Mouse (Mus musculus) left cerebral cortex, adult 8-10 months (tissue): ENCODE results near the gene St3gal6. TPM values are rescaled to one million over a fixed set of nuclear protein-coding genes. Genes with fewer than 3 reads are reported as not detected.

Experiments
- DNase-seq, 2 experiments: peaks; one replicate each; pipeline ENCODE4 v3.0.0; 2022; ENCODE audit warnings: low spot score in 2 of 2
- total RNA-seq, 4 experiments: library from RNA; stranded (reverse); gene quantifications; 2 replicates each; pipeline ENCODE4 v1.2.4; 2022

Gene St3gal6
- total RNA-seq, result 10 to 100 TPM; 20.8 to 26.6 (median 23.1) TPM

- DNase-seq, result no peak
Observed at GRCm38 (mm10) chr16:58523972-58524850, at the start of gene St3gal6. Gene St3gal6, minus strand, starts transcription at chr16:58524243.

- DNase-seq, result no peak
Observed at GRCm38 (mm10) chr16:58570694-58571264, 46.7 kb upstream of the St3gal6 start.

- DNase-seq, result no peak
Observed at GRCm38 (mm10) chr16:58561196-58561595, 37.2 kb upstream of the St3gal6 start.

- DNase-seq, result no peak
Observed at GRCm38 (mm10) chr16:58556067-58556830, 32.2 kb upstream of the St3gal6 start.

GRCm38 (mm10) chr16:58554673-58555072, 30.6 kb upstream of the St3gal6 start:
- no peak for DNase-seq

GRCm38 (mm10) chr16:58548042-58548441, 24.0 kb upstream of the St3gal6 start:
- no peak for DNase-seq

- DNase-seq, result no peak
Observed at GRCm38 (mm10) chr16:58546128-58546527, 22.1 kb upstream of the St3gal6 start.

- no peak for DNase-seq
Observed at GRCm38 (mm10) chr16:58539490-58539889, 15.4 kb upstream of the St3gal6 start.

- no peak for DNase-seq
Observed at GRCm38 (mm10) chr16:58539011-58539410, 15.0 kb upstream of the St3gal6 start.

GRCm38 (mm10) chr16:58536076-58536475, 12.0 kb upstream of the St3gal6 start:
- no peak for DNase-seq

GRCm38 (mm10) chr16:58535236-58535635, 11.2 kb upstream of the St3gal6 start:
- DNase-seq, result no peak

GRCm38 (mm10) chr16:58534245-58535142, 10.5 kb upstream of the St3gal6 start:
- DNase-seq, result no peak

GRCm38 (mm10) chr16:58533742-58534141, 9.7 kb upstream of the St3gal6 start:
- DNase-seq, result no peak

- DNase-seq, result no peak
Observed at GRCm38 (mm10) chr16:58533254-58533653, 9.2 kb upstream of the St3gal6 start.

GRCm38 (mm10) chr16:58532511-58532910, 8.5 kb upstream of the St3gal6 start:
- no peak for DNase-seq

GRCm38 (mm10) chr16:58527817-58528216, 3.8 kb upstream of the St3gal6 start:
- no peak for DNase-seq

GRCm38 (mm10) chr16:58526729-58527128, 2.7 kb upstream of the St3gal6 start:
- no peak for DNase-seq

GRCm38 (mm10) chr16:58525832-58526231, 1.8 kb upstream of the St3gal6 start:
- no peak for DNase-seq

GRCm38 (mm10) chr16:58523044-58523859, 791 bp downstream of the St3gal6 start:
- peak in 1 of 2 experiments; percentile 52 for DNase-seq

- no peak for DNase-seq
Observed at GRCm38 (mm10) chr16:58522677-58523043, 1.4 kb downstream of the St3gal6 start.
